In the genomic region with DNA sequence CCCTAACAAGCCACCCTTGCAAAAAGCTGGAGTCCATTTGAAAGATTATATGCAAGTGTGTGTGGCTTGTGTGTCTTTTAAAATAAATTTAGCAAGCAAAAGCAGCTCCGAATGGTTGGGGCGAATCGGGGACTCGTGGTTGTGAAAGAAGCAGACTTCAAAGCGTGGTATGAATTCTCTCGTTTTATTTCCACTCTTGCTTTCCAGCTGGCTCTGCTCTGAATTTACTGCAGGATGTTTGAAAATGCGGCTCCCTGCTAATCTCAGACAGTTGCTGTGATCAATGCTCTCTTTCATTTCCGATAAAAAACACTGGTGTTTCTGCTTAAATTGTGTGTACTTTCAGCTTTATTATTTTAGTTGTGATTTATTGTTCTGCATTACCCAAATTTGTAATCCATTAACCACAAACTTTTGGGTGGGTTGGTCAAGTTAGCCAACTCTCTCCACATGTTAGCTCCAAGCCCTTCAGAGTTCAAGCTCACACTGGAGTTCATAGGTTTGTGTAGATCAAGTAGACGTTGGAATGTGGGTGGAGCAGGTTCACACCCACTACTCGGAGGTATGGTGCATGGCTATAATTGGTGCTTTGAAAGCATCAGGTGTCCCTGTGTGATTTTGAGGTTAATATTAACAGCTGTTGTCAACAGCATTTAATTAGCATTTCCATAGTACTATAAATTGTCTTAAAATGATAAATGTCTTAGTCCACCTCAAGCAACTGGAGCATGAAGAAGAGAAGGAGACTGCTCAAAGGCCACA, we compare ENCODE assay signal across 9 mouse cellular contexts.
DNase-seq lines count a peak whose midpoint lies in the region; ATAC-seq and TF ChIP-seq lines count a peak whose summit lies in the region.
"Had no signal": no experiment of that assay in that cellular context is flagged by ENCODE, and none has a peak within 500 bp of the region (broad histone marks: within the 10 kb centered on the region; RNA-seq: fewer than 3 reads in every experiment).

No protein-coding gene starts in this region.

- peak in 1 of 2 experiments; percentile 13 for DNase-seq in left cerebral cortex, adult 2 months (ENCODE audit: extremely low spot score in 1 of 2, low spot score in 2 of 2)
- DNase-seq in left cerebral cortex, adult 11 months (ENCODE audit: low spot score): no peak
- DNase-seq in frontal cortex, postnatal 14 days (ENCODE audit: low spot score in 2 of 2): peak; percentile 34 to 51
- DNase-seq in limb, embryonic 10.5 days (ENCODE audit: low spot score): no peak
- DNase-seq in cerebellum, adult 9-10 months: no peak
- no peak for DNase-seq in liver

- ATAC-seq in stomach, embryonic 15.5 days (ENCODE audit: insufficient read depth, low FRiP score, low read depth): peak; percentile 76
- ATAC-seq in monocyte, adult 5-6 weeks (replicated peaks; ENCODE audit: insufficient number of reproducible peaks, low FRiP score, low TSS enrichment, poor library complexity, severe bottlenecking): no peak

- TF ChIP-seq CTCF in left cerebral cortex, adult 2 months (IDR thresholded peaks at IDR 0.05): no peak; the same call in 1 of the 2 replicates

- no peak overlapping the region for H3K4me3 ChIP-seq in left cerebral cortex, adult 2 months
- H3K4me3 ChIP-seq in limb, embryonic 10.5 days: no peak overlapping the region
- no peak overlapping the region for H3K4me3 ChIP-seq in stomach, embryonic 15.5 days (replicated peaks)
- H3K4me3 ChIP-seq: liver, embryonic 15.5 days had no signal

- no peaks in the 10 kb centered on the region for H3K36me3 ChIP-seq in limb, embryonic 10.5 days
- H3K36me3 ChIP-seq in stomach, embryonic 15.5 days: no peaks in the 10 kb centered on the region
- H3K36me3 ChIP-seq: liver, embryonic 15.5 days had no signal

- H3K9ac ChIP-seq in stomach, embryonic 15.5 days: no peak overlapping the region
- H3K9ac ChIP-seq: liver, embryonic 15.5 days had no signal

- H3K27ac ChIP-seq in left cerebral cortex, adult 2 months: peak overlapping the region; percentile 38; the same call in 1 of the 2 replicates
- H3K27ac ChIP-seq in limb, embryonic 10.5 days: peak overlapping the region; percentile 30
- peak overlapping the region; percentile 76 for H3K27ac ChIP-seq in stomach, embryonic 15.5 days
- H3K27ac ChIP-seq: liver, embryonic 15.5 days had no signal

- intact Hi-C loops in left cerebral cortex, adult 2 months (cut with DNase I): no loop called here

- H3K4me1 ChIP-seq in limb, embryonic 10.5 days: peaks cover 48% of the 10 kb centered on the region
- peaks cover 10% of the 10 kb centered on the region for H3K4me1 ChIP-seq in stomach, embryonic 15.5 days

- H3K4me2 ChIP-seq in stomach, embryonic 15.5 days: no peak overlapping the region
- H3K4me2 ChIP-seq: liver, embryonic 15.5 days had no signal

- H3K9me3 ChIP-seq in limb, embryonic 10.5 days (replicated peaks): no peaks in the 10 kb centered on the region
- H3K9me3 ChIP-seq in stomach, embryonic 15.5 days: no peaks in the 10 kb centered on the region
- H3K9me3 ChIP-seq: liver, embryonic 15.5 days had no signal

- WGBS in limb, embryonic 10.5 days: 42% methylated on average over 10 of the region's 10 CpGs
- WGBS in stomach, embryonic 15.5 days: 28% methylated on average over 10 of the region's 10 CpGs

- no peaks in the 10 kb centered on the region for H3K27me3 ChIP-seq in limb, embryonic 10.5 days (ENCODE audit: low read depth, poor library complexity, severe bottlenecking)
- H3K27me3 ChIP-seq in stomach, embryonic 15.5 days (replicated peaks): no peaks in the 10 kb centered on the region
- H3K27me3 ChIP-seq: liver, embryonic 15.5 days had no signal

Comparison
In these comparisons a context has a peak if more than half of its experiments do, and no peak if none do; other contexts are left out.
1. DNase-seq: peak in frontal cortex, postnatal 14 days (2 of 2); none in left cerebral cortex, adult 11 months (single experiment), limb, embryonic 10.5 days (single experiment), cerebellum, adult 9-10 months (single experiment) and liver (single experiment).
2. Peak in every context shown above with its lines, with median percentiles within 50 percentile points of each other: H3K27ac ChIP-seq.